Mouse (Mus musculus): ENCODE measurements at regions not wholly inside any gene's neighbourhood (a gene's known extent, or its start where the extent isn't known, plus 50 kb on each side); places are given as distances from the start of the nearest gene placed in this dataset.

DNA sequence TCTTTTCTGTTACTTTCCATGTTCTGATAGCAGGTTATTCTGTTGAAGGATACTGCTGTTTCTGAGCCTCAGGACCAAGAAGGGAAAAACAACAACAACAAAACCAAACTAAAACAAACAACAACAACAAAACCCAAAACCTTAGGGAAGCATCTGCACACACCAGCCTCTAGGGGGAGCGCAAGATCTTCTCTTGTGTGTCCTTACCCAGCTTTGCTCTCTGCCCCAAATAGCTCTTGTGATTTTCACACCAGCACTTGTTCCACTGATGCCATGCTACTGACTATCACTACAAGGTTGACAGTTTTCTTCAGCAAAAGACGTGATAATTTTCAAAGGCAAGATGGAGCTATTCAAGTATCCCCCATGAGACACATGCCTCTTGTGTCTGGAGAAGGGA lies 59.8 kb upstream of the Nrg3 start:
- H3K27ac ChIP-seq: no peak overlapping the region
- no peaks in the 10 kb centered on the region for H3K36me3 ChIP-seq (ENCODE audit: poor library complexity, severe bottlenecking)
- H3K9ac ChIP-seq: no peak overlapping the region
- H3K4me2 ChIP-seq: no peak overlapping the region
- H3K4me3 ChIP-seq: no peak overlapping the region
- no peaks in the 10 kb centered on the region for H3K27me3 ChIP-seq
- H3K9me3 ChIP-seq (replicated peaks): no peaks in the 10 kb centered on the region
- 16% methylated on average over 2 of the region's 2 CpGs for WGBS
- H3K4me1 ChIP-seq: no peaks in the 10 kb centered on the region
- peak; percentile 75 for ATAC-seq
